13 mouse cellular contexts compared by ENCODE assay signal in the genomic region with DNA sequence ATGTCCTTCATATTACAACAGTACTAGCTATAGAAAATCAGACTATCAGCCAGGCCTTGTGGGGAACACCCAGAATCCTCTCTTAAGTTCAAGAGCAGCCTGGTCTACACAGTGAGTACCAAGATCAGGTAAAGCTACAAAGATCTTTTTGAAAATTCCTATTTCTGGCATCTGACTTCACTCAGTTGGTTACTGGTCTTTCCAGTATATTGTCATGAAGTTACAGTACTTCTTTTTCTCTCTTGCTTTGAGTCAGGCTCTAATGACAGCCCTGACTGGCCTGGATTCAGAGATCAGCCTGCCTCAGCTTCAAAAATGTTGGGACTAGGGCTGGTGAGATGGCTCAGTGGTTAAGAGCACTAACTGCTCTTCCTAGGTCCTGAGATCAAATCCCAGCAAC. TPM values are rescaled to one million over a fixed set of nuclear protein-coding genes. Genes with fewer than 3 reads are reported as not detected.
A peak's percentile ranks its signal among the peaks of the same experiment; 100 is the strongest.
DNase-seq lines count a peak whose midpoint lies in the region; ATAC-seq and TF ChIP-seq lines count a peak whose summit lies in the region.
"Had no signal": no experiment of that assay in that cellular context is flagged by ENCODE, and none has a peak within 500 bp of the region (broad histone marks: within the 10 kb centered on the region; RNA-seq: fewer than 3 reads in every experiment).

No protein-coding gene starts in this region.

- TF ChIP-seq POLR2A in myocyte (IDR thresholded peaks at IDR 0.05; ENCODE audit: insufficient read length, low read depth) = no peak

- peak overlapping the region; percentile 92; the same call in 1 of the 2 replicates for H3K4me3 ChIP-seq in lung, embryonic 14.5 days (ENCODE audit: low read depth, low read length)
- peak overlapping the region; percentile 89 for H3K4me3 ChIP-seq in forebrain, embryonic 13.5 days
- H3K4me3 ChIP-seq in limb, embryonic 12.5 days (replicated peaks) = no peak overlapping the region
- H3K4me3 ChIP-seq in myocyte = peak overlapping the region; percentile 92

- no peak overlapping the region for H3K27ac ChIP-seq in lung, embryonic 14.5 days (ENCODE audit: low read depth)
- H3K27ac ChIP-seq in forebrain, embryonic 13.5 days = no peak overlapping the region
- H3K27ac ChIP-seq in limb, embryonic 12.5 days = no peak overlapping the region

- no peak overlapping the region for H3ac ChIP-seq in myocyte (ENCODE audit: control insufficient read depth, insufficient read length)

- no peak for ATAC-seq in lung, embryonic 14.5 days (ENCODE audit: insufficient read depth)
- ATAC-seq in forebrain, embryonic 13.5 days = no peak
- no peak for ATAC-seq in limb, embryonic 12.5 days (ENCODE audit: insufficient number of reproducible peaks, insufficient read depth, low FRiP score, low TSS enrichment, low read depth)

- peak overlapping the region; percentile 89 for H3K4me2 ChIP-seq in lung, embryonic 14.5 days
- peak overlapping the region; percentile 86 for H3K4me2 ChIP-seq in forebrain, embryonic 13.5 days
- H3K4me2 ChIP-seq in limb, embryonic 12.5 days = peak overlapping the region; percentile 84
- peak overlapping the region; percentile 97 for H3K4me2 ChIP-seq in myocyte (ENCODE audit: low read depth)

- H3K36me3 ChIP-seq in lung, embryonic 14.5 days (ENCODE audit: insufficient read depth) = peaks cover 7% of the 10 kb centered on the region; the same call in 1 of the 2 replicates
- H3K36me3 ChIP-seq in forebrain, embryonic 13.5 days (ENCODE audit: poor library complexity, severe bottlenecking) = no peaks in the 10 kb centered on the region
- H3K36me3 ChIP-seq in limb, embryonic 12.5 days = 0 out of 2 replicates have a peak, but pooled peaks cover 3% of the 10 kb centered on the region
- no peaks in the 10 kb centered on the region for H3K36me3 ChIP-seq in myocyte (ENCODE audit: control insufficient read depth, insufficient read depth)

- no peak for DNase-seq in lung, embryonic 14.5 days
- no peak for DNase-seq in lung, postnatal 4 days
- no peak for DNase-seq in T-cell, adult 2 months (ENCODE audit: low spot score)
- no peak for DNase-seq in cerebellum, postnatal 10 days
- DNase-seq in gastrocnemius, postnatal 25 days = no peak
- DNase-seq: adrenal gland, postnatal 14 days; cerebellum, postnatal 14 days; gastrocnemius, postnatal 36 days; kidney, postnatal 10 days; thymus, postnatal 25 days had no signal

- no peak for TF ChIP-seq CTCF in lung, embryonic 14.5 days (IDR thresholded peaks at IDR 0.05; ENCODE audit: low read depth)

- no peak overlapping the region for H3K9ac ChIP-seq in lung, embryonic 14.5 days
- H3K9ac ChIP-seq in forebrain, embryonic 13.5 days = 0 out of 2 replicates have a peak overlapping the region, but pooled peaks have one; percentile 3
- H3K9ac ChIP-seq in limb, embryonic 12.5 days (replicated peaks) = no peak overlapping the region

- no peaks in the 10 kb centered on the region for H3K9me3 ChIP-seq in lung, embryonic 14.5 days (ENCODE audit: low read depth, low read length)
- H3K9me3 ChIP-seq in forebrain, embryonic 13.5 days (replicated peaks) = no peaks in the 10 kb centered on the region
- H3K9me3 ChIP-seq in limb, embryonic 12.5 days = no peaks in the 10 kb centered on the region

- H3K79me2 ChIP-seq in myocyte (ENCODE audit: control insufficient read depth, insufficient read depth) = peaks cover 61% of the 10 kb centered on the region

- no peaks in the 10 kb centered on the region for H3K4me1 ChIP-seq in lung, embryonic 14.5 days (ENCODE audit: insufficient read depth)
- peaks cover 23% of the 10 kb centered on the region for H3K4me1 ChIP-seq in forebrain, embryonic 13.5 days
- H3K4me1 ChIP-seq in limb, embryonic 12.5 days (replicated peaks) = peaks cover 17% of the 10 kb centered on the region

- H3K27me3 ChIP-seq in lung, embryonic 14.5 days (ENCODE audit: insufficient read depth, low read length) = no peaks in the 10 kb centered on the region
- H3K27me3 ChIP-seq in forebrain, embryonic 13.5 days = no peaks in the 10 kb centered on the region
- H3K27me3 ChIP-seq in limb, embryonic 12.5 days = no peaks in the 10 kb centered on the region
- H3K27me3 ChIP-seq in myocyte (ENCODE audit: control insufficient read depth, insufficient read depth, insufficient read length) = no peaks in the 10 kb centered on the region

TF ChIP-seq in myocyte, 11 proteins besides CTCF, POLR2A, EP300 and RAD21:
- TF ChIP-seq CEBPB (IDR thresholded peaks at IDR 0.05; ENCODE audit: insufficient read depth, poor library complexity, severe bottlenecking) = no peak
- TF ChIP-seq E2F4 (IDR thresholded peaks at IDR 0.05; ENCODE audit: insufficient read depth) = no peak
- no peak for TF ChIP-seq USF1 (IDR thresholded peaks at IDR 0.05; ENCODE audit: low read depth)
- no peak for TF ChIP-seq REST (IDR thresholded peaks at IDR 0.05; ENCODE audit: insufficient read depth, insufficient read length)
- TF ChIP-seq MAX (IDR thresholded peaks at IDR 0.05; ENCODE audit: low read depth) = no peak

RNA-seq across cellular contexts. Expression of gene Cul5, which starts 4.4 kb away (rescaled TPM):
- 46.5 and 51.1 TPM in 2 replicates for polyA plus RNA-seq in lung, embryonic 14.5 days (2014; fragmentation: Nextera tagmentation; extraction: Ambion mirVana)
- 42.6 and 44.2 TPM in 2 replicates for polyA plus RNA-seq in forebrain, embryonic 13.5 days (2015; fragmentation: Nextera tagmentation; extraction: Ambion mirVana)
- 46.8 and 47.2 TPM in 2 replicates for polyA plus RNA-seq in limb, embryonic 12.5 days (2016; fragmentation: Nextera tagmentation; extraction: Ambion mirVana)
- polyA plus RNA-seq in myocyte (2012; fragmentation: generic; extraction: Trizol) = 10.2 TPM
- total RNA-seq in gastrocnemius, postnatal 25 days (2021) = 10 to 100 TPM; 59.5 TPM

RNA-seq across cellular contexts. Expression of gene Rab39, which starts 40.6 kb away (rescaled TPM):
- 0.34 and 0.38 TPM in 2 replicates for polyA plus RNA-seq in lung, embryonic 14.5 days (2014; fragmentation: Nextera tagmentation; extraction: Ambion mirVana)
- 3.1 and 4.2 TPM in 2 replicates for polyA plus RNA-seq in forebrain, embryonic 13.5 days (2015; fragmentation: Nextera tagmentation; extraction: Ambion mirVana)
- polyA plus RNA-seq in limb, embryonic 12.5 days (2016; fragmentation: Nextera tagmentation; extraction: Ambion mirVana) = 0.24 and 0.41 TPM in 2 replicates
- not detected for polyA plus RNA-seq in myocyte (2012; fragmentation: generic; extraction: Trizol)
- not detected for total RNA-seq in gastrocnemius, postnatal 25 days (2021)
- total RNA-seq: gastrocnemius, postnatal 36 days had no signal

RNA-seq across cellular contexts. Expression of gene Acat1, which starts 55.2 kb away (rescaled TPM):
- polyA plus RNA-seq in lung, embryonic 14.5 days (2014; fragmentation: Nextera tagmentation; extraction: Ambion mirVana) = 111 and 114 TPM in 2 replicates
- 124 and 132 TPM in 2 replicates for polyA plus RNA-seq in forebrain, embryonic 13.5 days (2015; fragmentation: Nextera tagmentation; extraction: Ambion mirVana)
- polyA plus RNA-seq in limb, embryonic 12.5 days (2016; fragmentation: Nextera tagmentation; extraction: Ambion mirVana) = 68.5 and 68.6 TPM in 2 replicates
- polyA plus RNA-seq in myocyte (2012; fragmentation: generic; extraction: Trizol) = 34.9 TPM
- 100 to 1,000 TPM in 1 of 2 experiments, 10 to 100 TPM in 1; 84.1 to 102 TPM for total RNA-seq in gastrocnemius, postnatal 25 days (2021)
